Mouse (Mus musculus) cerebellum, adult 8-10 months (tissue): Measurements from ENCODE around the gene Dctn3.

Experiments used
- DNase-seq: peaks from one replicate; pipeline ENCODE4 v3.0.0; 2022

Dctn3 gene

GRCm38 (mm10) chr4:41670836-41671235 is 52.1 kb downstream of the Dctn3 start:
- DNase-seq = no peak

GRCm38 (mm10) chr4:41666646-41667045 is 56.3 kb downstream of the Dctn3 start:
- DNase-seq = no peak

GRCm38 (mm10) chr4:41665009-41665675 is 57.8 kb downstream of the Dctn3 start:
- no peak for DNase-seq
